Mouse (Mus musculus) ES-Bruce4 (cell line): ENCODE measurements at regions not wholly inside any gene's neighbourhood (a gene's known extent, or its start where the extent isn't known, plus 50 kb on each side); places are given as distances from the start of the nearest gene placed in this dataset.
"Not testable (repeated sequence)": the region's sequence is repeated elsewhere in the genome, so short reads cannot be mapped to it uniquely, and the experiment has no call there.

Experiments used
- H3K27ac ChIP-seq: 2 replicates; pipeline ENCODE4 v1.5.1; 2012; ENCODE audit warnings: low read length, inconsistent platforms; ENCODE audit not compliant: insufficient read depth
- H3K27me3 ChIP-seq: 2 replicates; pipeline ENCODE4 v1.6.1; 2012; ENCODE audit warnings: mild to moderate bottlenecking, low read length, inconsistent platforms; ENCODE audit not compliant: control insufficient read depth, poor library complexity, insufficient read depth, severe bottlenecking
- H3K36me3 ChIP-seq: 2 replicates; pipeline ENCODE4 v1.6.1; 2012; ENCODE audit warnings: inconsistent platforms, mild to moderate bottlenecking, low read length, moderate library complexity; ENCODE audit not compliant: control insufficient read depth, poor library complexity, insufficient read depth, severe bottlenecking
- H3K4me1 ChIP-seq: one replicate; pipeline ENCODE4 v1.8.1; 2011; ENCODE audit warnings: low read length; ENCODE audit not compliant: control insufficient read depth, insufficient read depth
- H3K4me3 ChIP-seq: 2 replicates; pipeline ENCODE4 v1.5.1; 2011; ENCODE audit warnings: low read depth, mild to moderate bottlenecking, low read length
- H3K9ac ChIP-seq: 2 replicates; pipeline ENCODE4 v1.6.1; 2012; ENCODE audit warnings: low read depth, mild to moderate bottlenecking, inconsistent platforms; ENCODE audit not compliant: poor library complexity, severe bottlenecking
- H3K9me3 ChIP-seq: replicated peaks from 2 replicates; pipeline ENCODE4 v1.6.1; 2012; ENCODE audit warnings: mild to moderate bottlenecking, low read length, inconsistent platforms; ENCODE audit not compliant: control insufficient read depth, poor library complexity, insufficient read depth, severe bottlenecking
- CTCF ChIP-seq: IDR thresholded peaks from one replicate; pipeline ENCODE4 v1.8.1; 2011; ENCODE audit warnings: low read depth, low read length
- EP300 ChIP-seq: IDR thresholded peaks from 2 replicates; pipeline ENCODE4 v1.6.1; 2011; ENCODE audit warnings: low read depth, low read length; ENCODE audit not compliant: insufficient read depth

DNA sequence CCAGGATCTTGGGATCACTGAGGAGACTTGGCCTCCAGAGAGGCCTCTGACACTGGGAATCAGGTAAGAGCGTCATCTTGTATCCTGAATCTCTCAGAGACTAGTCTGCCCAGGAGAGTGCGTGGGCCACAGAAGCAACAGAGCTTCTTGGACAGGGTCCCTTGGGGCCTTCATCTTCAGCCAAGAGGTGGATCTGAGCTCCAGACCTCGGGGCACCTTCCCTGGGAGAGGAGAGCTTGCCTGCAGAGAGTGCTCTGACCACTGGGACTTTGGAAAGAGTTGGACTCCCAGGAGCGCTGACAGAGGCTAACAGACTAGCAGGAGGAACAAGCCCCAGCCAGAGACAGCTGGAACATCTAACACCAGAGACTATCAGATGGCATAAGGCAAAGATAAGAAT is 73.9 kb upstream of the Gm15319 start:
- H3K27ac ChIP-seq, H3K4me3 ChIP-seq, H3K9me3 ChIP-seq, H3K4me1 ChIP-seq, H3K9ac ChIP-seq, H3K27me3 ChIP-seq, H3K36me3 ChIP-seq: not testable (repeated sequence)

DNA sequence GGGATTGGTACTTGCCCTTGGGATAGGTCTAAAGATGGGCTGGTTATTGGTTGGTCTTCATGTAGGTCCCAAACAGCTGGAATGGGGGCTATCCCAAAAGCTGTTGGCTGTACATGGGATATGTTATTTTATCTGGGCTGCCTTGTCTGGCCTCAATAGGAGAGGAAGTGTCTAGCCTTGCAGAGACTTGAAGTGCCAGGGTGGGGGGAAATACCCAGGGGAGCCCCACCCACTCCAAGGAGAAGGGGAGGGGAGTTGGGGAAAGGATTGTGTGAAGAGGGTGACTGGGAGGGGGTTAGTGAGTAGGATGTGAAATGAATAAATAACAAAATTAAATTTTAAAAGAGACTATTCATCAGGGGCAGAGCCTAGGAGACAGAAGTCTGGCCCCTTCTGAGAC is 70.2 kb upstream of the Gm15319 start:
- H3K9me3 ChIP-seq, H3K27ac ChIP-seq, H3K36me3 ChIP-seq, H3K4me1 ChIP-seq, H3K9ac ChIP-seq, H3K27me3 ChIP-seq, H3K4me3 ChIP-seq: not testable (repeated sequence)

DNA sequence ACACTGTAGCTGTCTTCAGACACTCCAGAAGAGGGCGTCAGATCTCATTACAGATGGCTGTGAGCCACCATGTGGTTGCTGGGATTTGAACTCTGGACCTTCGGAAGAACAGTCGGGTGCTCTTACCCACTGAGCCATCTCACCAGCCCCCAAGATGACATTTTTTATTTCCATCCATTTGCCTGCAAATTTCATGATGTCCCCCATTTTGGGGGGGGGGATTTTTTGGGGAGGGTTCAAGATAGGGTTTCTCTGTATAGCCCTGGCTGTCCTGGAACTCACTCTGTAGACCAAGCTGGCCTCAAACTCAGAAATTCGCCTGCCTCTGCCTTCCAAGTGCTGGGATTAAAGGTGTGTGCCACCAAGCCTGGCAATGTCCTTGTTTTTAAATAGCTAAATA is 66.5 kb upstream of the Gm15319 start:
- not testable (repeated sequence) for H3K4me1 ChIP-seq

DNA sequence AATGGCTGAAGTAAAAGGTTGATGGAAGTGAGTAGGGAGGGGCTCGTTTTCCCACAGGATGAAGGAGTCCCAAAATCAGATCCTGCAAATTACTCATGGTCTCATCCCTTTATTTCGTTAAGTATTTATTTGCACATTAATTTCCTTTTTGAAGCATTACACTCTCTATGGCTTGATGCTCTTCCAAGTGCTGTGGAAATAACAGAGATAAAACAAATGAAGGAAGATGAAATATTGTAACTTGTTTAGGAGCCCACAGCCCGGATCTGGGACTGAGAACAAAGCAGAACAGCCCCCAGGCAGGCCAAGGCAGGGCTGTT is 61.9 kb upstream of the Gm15319 start:
- not testable (repeated sequence) for H3K27me3 ChIP-seq, H3K9ac ChIP-seq, H3K4me3 ChIP-seq

More for the DNA sequence above, 66.5 kb upstream of the Gm15319 start:
- H3K4me3 ChIP-seq, H3K9ac ChIP-seq, H3K9me3 ChIP-seq, H3K27ac ChIP-seq, H3K27me3 ChIP-seq, H3K36me3 ChIP-seq: not testable (repeated sequence)

DNA sequence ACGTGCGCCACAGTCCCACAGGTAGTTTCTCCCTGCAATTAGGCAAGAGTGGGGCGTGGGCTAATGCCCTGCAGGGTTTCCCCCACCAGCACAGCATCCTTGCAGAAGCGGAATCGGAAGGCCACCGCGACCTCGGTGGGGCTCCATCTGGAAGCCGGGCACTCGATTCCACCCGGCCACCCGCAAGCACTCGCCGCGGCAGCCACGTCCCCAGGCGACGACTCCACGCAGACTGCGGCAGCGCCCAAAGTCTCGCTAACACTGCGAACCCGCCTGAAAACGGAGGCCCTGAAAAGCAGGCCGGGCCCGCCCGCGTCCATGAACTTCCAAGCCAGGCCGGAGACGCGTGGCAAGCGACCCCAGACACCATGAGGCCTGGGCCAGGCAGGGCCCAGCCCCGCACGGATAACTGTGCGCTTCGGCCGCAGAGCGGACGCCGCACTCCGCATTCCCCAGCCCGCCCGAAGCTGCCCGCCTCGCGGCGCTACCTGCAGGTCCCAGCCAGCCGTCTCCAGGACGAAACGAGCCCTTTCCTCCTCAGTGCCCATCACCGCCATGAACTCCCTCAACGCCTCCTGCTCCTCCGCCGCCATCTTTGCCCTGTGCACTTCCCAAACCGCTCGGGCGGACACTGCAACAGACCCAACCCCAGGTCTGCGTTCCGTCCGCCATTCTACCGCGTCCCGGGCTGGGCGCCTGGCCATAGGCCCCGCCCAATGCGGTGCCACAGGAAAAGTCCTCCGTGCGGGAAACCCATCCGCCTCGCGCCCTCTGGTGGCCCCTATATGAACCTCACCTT is 61.3 kb upstream of the Gm15319 start:
- H3K27ac ChIP-seq, H3K27me3 ChIP-seq, H3K36me3 ChIP-seq, H3K9me3 ChIP-seq, H3K4me1 ChIP-seq: not testable (repeated sequence)
- Histone ChIP-seq H3K4me3 (peak overlapping the region; percentile 70), H3K9ac (peak overlapping the region; percentile 77)
- peak; percentile 52 for TF ChIP-seq CTCF
- TF ChIP-seq EP300: 0 out of 2 replicates have a peak, but pooled peaks have one; percentile 26

More for the DNA sequence above, 61.9 kb upstream of the Gm15319 start:
- H3K9me3 ChIP-seq, H3K36me3 ChIP-seq, H3K4me1 ChIP-seq, H3K27ac ChIP-seq: not testable (repeated sequence)

DNA sequence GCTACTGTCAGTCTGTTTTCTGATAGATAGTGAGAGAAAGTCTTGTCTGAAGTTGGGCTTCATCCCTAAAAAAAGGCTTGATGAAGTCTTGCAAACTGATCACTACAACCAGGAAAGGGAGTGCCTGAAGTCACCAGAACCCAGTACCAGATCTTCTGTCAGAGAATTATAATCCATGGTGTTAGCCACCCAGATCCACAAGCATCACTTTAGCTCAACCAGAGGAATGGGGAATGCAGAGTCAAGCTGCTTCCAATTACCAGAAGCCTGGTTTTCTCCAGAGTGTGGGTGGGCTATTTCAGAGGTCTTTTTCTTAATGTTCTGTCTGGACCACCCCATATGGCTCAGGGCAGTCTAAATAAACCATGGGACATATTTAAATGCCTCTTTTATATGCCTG is 57.8 kb upstream of the Gm15319 start:
- H3K9ac ChIP-seq, H3K36me3 ChIP-seq, H3K4me3 ChIP-seq, H3K4me1 ChIP-seq, H3K9me3 ChIP-seq, H3K27me3 ChIP-seq, H3K27ac ChIP-seq: not testable (repeated sequence)
